Mouse (Mus musculus): ENCODE data around the gene Nfasc. TPM values are rescaled to one million over a fixed set of nuclear protein-coding genes. Genes with fewer than 3 reads are reported as not detected.
A peak's percentile ranks its signal among the peaks of the same experiment; 100 is the strongest.

Gene Nfasc
- polyA plus RNA-seq, 1 experiment from 2014 or later, result 1.9 TPM

DNA sequence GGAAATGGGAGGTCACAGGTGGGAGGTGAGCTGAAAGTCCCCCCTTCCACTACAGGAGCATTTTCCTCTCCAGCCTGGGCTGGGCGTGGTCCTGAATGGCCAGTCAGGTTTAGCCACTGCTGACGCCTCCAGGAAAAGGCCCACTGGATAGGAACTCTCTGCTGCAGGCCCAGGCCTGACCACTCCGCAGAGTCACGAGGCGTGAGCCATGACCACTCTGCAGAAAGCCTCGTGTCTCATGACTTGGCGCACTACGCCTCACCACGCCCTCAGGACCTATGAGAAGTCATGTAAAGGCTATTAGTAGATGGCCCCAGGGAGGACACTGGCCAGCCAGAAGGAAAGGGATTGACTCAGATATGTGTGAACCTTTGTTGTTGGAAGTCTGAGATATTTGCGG, 23.6 kb upstream of the Nfasc start:
- Histone ChIP-seq H3K9ac (no peak overlapping the region), H3K27me3 (no peaks in the 10 kb centered on the region), H3K9me3 (replicated peaks) (no peaks in the 10 kb centered on the region), H3K4me3 (replicated peaks) (no peak overlapping the region), H3K27ac (replicated peaks) (no peak overlapping the region), H3K4me2 (replicated peaks) (no peak overlapping the region), H3K4me1 (peaks cover 8% of the 10 kb centered on the region), H3K36me3 (no peaks in the 10 kb centered on the region)
- 72% methylated on average over 10 of the region's 10 CpGs for WGBS
- no peak for ATAC-seq (ENCODE audit: insufficient number of reproducible peaks, low FRiP score, low TSS enrichment, low read depth)

- WGBS, result 30% methylated on average over 6 of the region's 6 CpGs
- Histone ChIP-seq H3K27me3 (0 out of 2 replicates have a peak, but pooled peaks cover 3% of the 10 kb centered on the region), H3K9ac (no peak overlapping the region), H3K4me1 (peaks cover 14% of the 10 kb centered on the region; the same call in 1 of the 2 replicates), H3K4me2 (replicated peaks) (no peak overlapping the region), H3K9me3 (replicated peaks) (no peaks in the 10 kb centered on the region), H3K27ac (replicated peaks) (no peak overlapping the region), H3K4me3 (replicated peaks) (no peak overlapping the region), H3K36me3 (no peaks in the 10 kb centered on the region)
- no peak for ATAC-seq (ENCODE audit: insufficient number of reproducible peaks, low FRiP score, low TSS enrichment, low read depth)
Observed at GRCm38 (mm10) chr1:132759390-132759789, 17.8 kb upstream of the Nfasc start.

GRCm38 (mm10) chr1:132758656-132759370, 17.2 kb upstream of the Nfasc start:
- 6% methylated on average over 24 of the region's 24 CpGs for WGBS
- peak; percentile 73 for ATAC-seq (ENCODE audit: insufficient number of reproducible peaks, low FRiP score, low TSS enrichment, low read depth)
- Histone ChIP-seq H3K4me1 (peaks cover 14% of the 10 kb centered on the region; the same call in 1 of the 2 replicates), H3K4me2 (replicated peaks) (peak overlapping the region; percentile 55), H3K27me3 (0 out of 2 replicates have a peak, but pooled peaks cover 3% of the 10 kb centered on the region), H3K9me3 (replicated peaks) (no peaks in the 10 kb centered on the region), H3K9ac (no peak overlapping the region), H3K27ac (replicated peaks) (no peak overlapping the region), H3K4me3 (replicated peaks) (peak overlapping the region; percentile 24), H3K36me3 (no peaks in the 10 kb centered on the region)

DNA sequence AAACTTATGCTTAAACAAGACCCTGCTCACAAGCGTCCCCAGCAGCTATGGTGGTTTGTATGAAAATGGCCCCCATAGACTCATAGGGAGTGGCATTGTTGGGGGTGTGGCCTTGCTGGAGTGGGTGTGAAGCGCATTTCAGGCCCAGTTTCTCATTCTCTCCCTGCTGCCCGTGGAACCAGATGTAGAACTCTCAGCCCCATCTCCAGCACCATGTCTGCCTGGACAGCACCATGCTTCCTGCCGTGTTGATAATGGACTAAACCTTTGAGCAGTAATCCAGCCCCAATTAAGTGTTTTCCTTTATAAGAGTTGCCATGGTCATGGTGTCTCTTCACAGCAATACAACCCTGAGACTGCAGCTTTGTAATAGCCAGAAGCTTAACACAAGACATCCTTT, 13.6 kb upstream of the Nfasc start:
- Histone ChIP-seq H3K9me3 (replicated peaks) (no peaks in the 10 kb centered on the region), H3K4me1 (peaks cover 14% of the 10 kb centered on the region; the same call in 1 of the 2 replicates), H3K36me3 (no peaks in the 10 kb centered on the region), H3K9ac (no peak overlapping the region), H3K27ac (replicated peaks) (no peak overlapping the region), H3K4me2 (replicated peaks) (no peak overlapping the region), H3K27me3 (0 out of 2 replicates have a peak, but pooled peaks cover 3% of the 10 kb centered on the region), H3K4me3 (replicated peaks) (no peak overlapping the region)
- WGBS, result 56% methylated on average over 4 of the region's 4 CpGs
- no peak for ATAC-seq (ENCODE audit: insufficient number of reproducible peaks, low FRiP score, low TSS enrichment, low read depth)

DNA sequence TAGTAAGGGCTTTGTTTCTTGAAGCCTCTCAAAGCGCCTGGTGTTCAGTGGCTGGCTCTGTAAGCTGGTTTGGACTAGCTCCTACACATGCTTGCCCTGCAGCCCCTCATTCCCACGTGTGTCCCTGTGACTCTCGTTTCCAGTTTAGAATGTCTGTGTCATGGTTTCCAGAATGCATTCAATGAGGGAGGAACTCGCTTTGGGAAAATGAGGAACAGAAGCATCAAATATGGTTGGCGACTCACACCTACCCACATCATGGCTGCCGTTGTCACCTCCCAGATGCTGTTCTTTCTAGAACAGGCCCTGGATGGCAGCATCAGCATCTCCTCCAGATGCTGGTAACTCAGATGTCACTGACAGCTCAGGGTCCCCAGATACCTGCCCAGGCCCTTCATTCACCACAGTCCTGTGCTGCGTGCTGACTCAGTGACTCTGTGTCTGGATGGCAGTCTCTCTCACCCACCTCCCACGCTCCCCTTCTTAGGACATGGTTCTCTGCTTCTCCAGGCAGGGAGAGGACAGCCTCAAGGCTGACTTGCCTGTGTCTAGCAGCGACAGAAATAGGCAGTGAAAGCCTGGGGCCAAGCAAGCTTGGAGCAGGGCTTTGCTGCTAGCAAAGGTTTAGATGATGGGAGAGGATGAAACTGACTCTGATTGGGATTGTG, 7.8 kb upstream of the Nfasc start:
- Histone ChIP-seq H3K9me3 (replicated peaks) (no peaks in the 10 kb centered on the region), H3K4me1 (no peaks in the 10 kb centered on the region), H3K9ac (no peak overlapping the region), H3K4me2 (replicated peaks) (no peak overlapping the region), H3K27me3 (no peaks in the 10 kb centered on the region), H3K27ac (replicated peaks) (no peak overlapping the region), H3K4me3 (replicated peaks) (no peak overlapping the region), H3K36me3 (no peaks in the 10 kb centered on the region)
- no peak for ATAC-seq (ENCODE audit: insufficient number of reproducible peaks, low FRiP score, low TSS enrichment, low read depth)
- WGBS, result 59% methylated on average over 9 of the region's 9 CpGs

DNA sequence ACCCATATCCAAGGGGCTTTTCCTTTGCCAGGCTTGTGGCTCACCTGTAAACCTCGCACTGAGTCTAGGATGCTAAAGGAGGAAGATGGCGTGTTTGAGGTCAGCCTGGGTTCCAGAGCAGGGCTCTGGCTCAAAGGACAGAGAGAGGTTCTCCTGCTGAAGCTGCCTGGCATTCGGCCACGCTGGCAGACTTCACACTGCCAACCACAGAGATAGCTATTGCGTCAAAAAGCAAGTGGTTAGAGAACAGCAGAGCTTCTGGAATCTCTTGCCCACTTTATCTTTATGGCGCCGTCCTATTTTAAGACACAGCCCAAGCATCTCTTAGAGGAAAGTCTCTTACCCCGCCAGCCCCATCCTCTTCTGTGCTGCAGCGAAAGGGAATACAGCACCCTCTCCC, 4.7 kb upstream of the Nfasc start:
- no peak for ATAC-seq (ENCODE audit: insufficient number of reproducible peaks, low FRiP score, low TSS enrichment, low read depth)
- WGBS, result 83% methylated on average over 9 of the region's 9 CpGs

DNA sequence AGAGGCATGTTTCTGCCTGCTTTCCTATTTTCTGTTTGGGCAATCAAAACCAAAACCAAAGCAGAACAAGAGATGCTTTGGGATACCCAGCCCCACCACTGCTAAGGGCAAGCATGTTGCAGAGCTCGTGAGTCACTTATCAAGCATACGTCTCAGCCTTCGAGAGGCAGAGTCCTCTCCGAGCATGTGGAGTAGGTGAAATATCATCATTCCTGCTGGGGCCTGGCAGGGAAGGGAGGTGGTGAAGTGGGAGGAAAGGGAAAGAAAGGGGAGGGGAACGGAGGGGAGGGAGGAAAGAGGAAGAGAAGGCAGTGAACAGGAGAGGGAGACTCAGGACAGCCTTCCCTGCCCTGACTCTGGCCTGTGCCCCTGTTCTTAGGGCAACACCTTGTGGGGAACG, 4.0 kb upstream of the Nfasc start:
- ATAC-seq (ENCODE audit: insufficient number of reproducible peaks, low FRiP score, low TSS enrichment, low read depth), result no peak
- Histone ChIP-seq H3K27ac (replicated peaks) (no peak overlapping the region), H3K4me3 (replicated peaks) (no peak overlapping the region), H3K9me3 (replicated peaks) (no peaks in the 10 kb centered on the region), H3K4me2 (replicated peaks) (no peak overlapping the region), H3K27me3 (peaks cover 27% of the 10 kb centered on the region), H3K4me1 (peaks cover 10% of the 10 kb centered on the region), H3K36me3 (no peaks in the 10 kb centered on the region), H3K9ac (no peak overlapping the region)
- WGBS, result 63% methylated on average over 6 of the region's 6 CpGs

More for the DNA sequence above, 4.7 kb upstream of the Nfasc start:
- Histone ChIP-seq H3K4me3 (replicated peaks) (no peak overlapping the region), H3K4me1 (peaks cover 7% of the 10 kb centered on the region), H3K9ac (no peak overlapping the region), H3K36me3 (no peaks in the 10 kb centered on the region), H3K27ac (replicated peaks) (no peak overlapping the region), H3K9me3 (replicated peaks) (no peaks in the 10 kb centered on the region), H3K4me2 (replicated peaks) (no peak overlapping the region), H3K27me3 (peaks cover 20% of the 10 kb centered on the region)

- no peaks in the 10 kb centered on the region for H3K36me3 ChIP-seq
- H3K9me3 ChIP-seq (replicated peaks), result no peaks in the 10 kb centered on the region
- no peak overlapping the region for H3K27ac ChIP-seq (replicated peaks)
- H3K4me3 ChIP-seq (replicated peaks), result no peak overlapping the region
- peaks cover 62% of the 10 kb centered on the region for H3K27me3 ChIP-seq
- peaks cover 10% of the 10 kb centered on the region for H3K4me1 ChIP-seq
- no peak overlapping the region for H3K9ac ChIP-seq
- WGBS, result 3% methylated on average over 11 of the region's 11 CpGs
- ATAC-seq (ENCODE audit: insufficient number of reproducible peaks, low FRiP score, low TSS enrichment, low read depth), result 0 out of 2 replicates have a peak, but pooled peaks have one; percentile 58
- H3K4me2 ChIP-seq (replicated peaks), result no peak overlapping the region; the same call in 1 of the 2 replicates
Observed at GRCm38 (mm10) chr1:132739077-132739521, 2.5 kb downstream of the Nfasc start.

DNA sequence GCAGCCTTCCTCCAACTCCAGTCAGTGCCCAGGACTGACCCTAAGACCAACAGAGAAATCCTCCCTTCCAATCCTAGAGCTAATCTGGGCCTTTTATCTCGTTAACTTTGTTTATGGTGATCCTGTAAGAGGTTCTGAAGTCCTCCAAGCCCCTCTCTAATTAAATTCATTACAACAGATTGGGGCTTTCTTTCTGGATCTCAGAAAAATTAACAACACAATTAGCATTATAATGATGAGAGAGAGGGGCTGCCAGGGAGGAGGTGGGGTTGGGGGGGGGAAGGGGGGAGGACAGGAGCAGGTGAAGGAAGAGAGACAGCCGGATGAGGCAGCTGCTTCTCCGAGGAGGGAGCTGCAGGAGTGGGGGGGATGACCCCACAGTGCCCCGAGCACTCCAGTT, 5.4 kb downstream of the Nfasc start:
- WGBS, result 9% methylated on average over 4 of the region's 4 CpGs
- H3K4me1 ChIP-seq, result peaks cover 2% of the 10 kb centered on the region
- no peaks in the 10 kb centered on the region for H3K36me3 ChIP-seq
- H3K9me3 ChIP-seq (replicated peaks), result no peaks in the 10 kb centered on the region
- ATAC-seq (ENCODE audit: insufficient number of reproducible peaks, low FRiP score, low TSS enrichment, low read depth), result no peak
- no peak overlapping the region for H3K4me3 ChIP-seq (replicated peaks)
- H3K4me2 ChIP-seq (replicated peaks), result no peak overlapping the region
- no peak overlapping the region for H3K9ac ChIP-seq
- H3K27ac ChIP-seq (replicated peaks), result no peak overlapping the region
- peaks cover 40% of the 10 kb centered on the region for H3K27me3 ChIP-seq

GRCm38 (mm10) chr1:132733873-132734447, 7.6 kb downstream of the Nfasc start:
- WGBS, result 31% methylated on average over 9 of the region's 9 CpGs
- H3K27me3 ChIP-seq, result peaks cover 20% of the 10 kb centered on the region; the same call in 1 of the 2 replicates

GRCm38 (mm10) chr1:132732307-132732706, 9.3 kb downstream of the Nfasc start:
- H3K36me3 ChIP-seq, result no peaks in the 10 kb centered on the region
- H3K27ac ChIP-seq (replicated peaks), result no peak overlapping the region
- H3K27me3 ChIP-seq, result 0 out of 2 replicates have a peak, but pooled peaks cover 8% of the 10 kb centered on the region
- H3K4me2 ChIP-seq (replicated peaks), result no peak overlapping the region
- H3K9ac ChIP-seq, result no peak overlapping the region
- H3K9me3 ChIP-seq (replicated peaks), result no peaks in the 10 kb centered on the region
- no peak for ATAC-seq (ENCODE audit: insufficient number of reproducible peaks, low FRiP score, low TSS enrichment, low read depth)
- no peak overlapping the region for H3K4me3 ChIP-seq (replicated peaks)
- 79% methylated on average over 12 of the region's 12 CpGs for WGBS
- no peaks in the 10 kb centered on the region for H3K4me1 ChIP-seq

More at GRCm38 (mm10) chr1:132733873-132734447, 7.6 kb downstream of the Nfasc start:
- Histone ChIP-seq H3K36me3 (no peaks in the 10 kb centered on the region), H3K9me3 (replicated peaks) (no peaks in the 10 kb centered on the region), H3K4me2 (replicated peaks) (no peak overlapping the region), H3K9ac (no peak overlapping the region), H3K4me1 (no peaks in the 10 kb centered on the region), H3K4me3 (replicated peaks) (no peak overlapping the region), H3K27ac (replicated peaks) (no peak overlapping the region)
- no peak for ATAC-seq (ENCODE audit: insufficient number of reproducible peaks, low FRiP score, low TSS enrichment, low read depth)
